Mouse (Mus musculus): ENCODE data around the gene Mad2l2. TPM values are rescaled to one million over a fixed set of nuclear protein-coding genes. Genes with fewer than 3 reads are reported as not detected.
"Not testable (repeated sequence)": the region's sequence is repeated elsewhere in the genome, so short reads cannot be mapped to it uniquely, and the experiment has no call there.

Gene Mad2l2
- polyA plus RNA-seq, 1 experiment from 2014 or later: 107 TPM

DNA sequence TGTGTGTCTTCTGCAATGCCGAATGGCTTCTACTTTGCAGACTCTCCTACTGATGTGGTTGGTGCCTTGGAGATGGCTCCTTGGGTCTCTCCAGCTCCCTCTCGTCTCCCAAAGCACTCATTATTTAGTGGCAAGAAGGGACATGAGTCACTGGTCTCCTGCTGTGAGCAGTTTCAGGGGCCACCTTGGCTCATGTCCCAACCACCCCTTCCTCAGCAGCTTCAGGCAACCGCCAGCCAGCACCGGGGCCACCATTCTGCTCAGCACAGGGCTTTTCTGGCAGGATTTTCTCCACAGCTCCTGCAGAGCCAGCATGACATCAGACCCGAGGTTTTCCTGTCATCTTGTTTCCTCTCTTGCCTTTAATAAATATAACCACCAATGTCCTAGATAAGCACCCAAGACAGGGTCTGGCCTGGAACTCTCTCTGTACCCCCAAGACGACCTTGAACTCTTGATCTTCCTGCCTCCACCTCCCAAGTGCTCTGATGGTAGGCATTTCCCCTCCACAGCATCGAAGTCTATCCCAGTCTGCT lies 21.6 kb upstream of the Mad2l2 start:
- Histone ChIP-seq H3K9me3 (no peaks in the 10 kb centered on the region), H3K4me3 (replicated peaks) (no peak overlapping the region), H3K4me2 (no peak overlapping the region), H3K9ac (replicated peaks) (no peak overlapping the region), H3K27ac (no peak overlapping the region), H3K4me1 (replicated peaks) (peaks cover 9% of the 10 kb centered on the region; the same call in 1 of the 2 replicates), H3K27me3 (peaks cover 25% of the 10 kb centered on the region), H3K36me3 (no peaks in the 10 kb centered on the region)
- no peak for ATAC-seq (ENCODE audit: insufficient number of reproducible peaks, insufficient read depth, low FRiP score, low TSS enrichment, low read depth)
- 50% methylated on average over 7 of the region's 7 CpGs for WGBS

DNA sequence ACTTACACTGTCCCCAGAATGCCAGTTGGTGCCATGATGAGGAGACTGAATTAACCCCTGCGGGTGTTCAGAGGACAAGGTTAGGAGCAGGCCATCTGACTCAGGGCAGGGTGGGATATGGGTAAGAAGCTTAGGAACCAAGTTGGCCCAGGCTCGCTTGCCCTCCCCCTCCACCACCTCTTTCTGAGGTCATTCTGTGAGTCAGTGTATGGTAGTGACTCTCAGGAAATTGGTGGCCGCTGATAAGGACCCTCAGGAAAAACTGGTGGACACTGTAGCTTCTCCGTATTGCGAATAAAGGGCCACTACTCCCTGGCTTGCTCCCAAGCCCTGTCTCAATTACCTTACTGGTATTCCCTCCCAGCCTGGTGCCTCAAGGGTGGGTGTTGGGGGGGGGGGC lies 21.0 kb upstream of the Mad2l2 start:
- H3K9me3 ChIP-seq: no peaks in the 10 kb centered on the region
- no peaks in the 10 kb centered on the region for H3K36me3 ChIP-seq
- H3K27ac ChIP-seq: no peak overlapping the region
- ATAC-seq (ENCODE audit: insufficient number of reproducible peaks, insufficient read depth, low FRiP score, low TSS enrichment, low read depth): no peak
- H3K9ac ChIP-seq (replicated peaks): no peak overlapping the region
- H3K4me2 ChIP-seq: no peak overlapping the region
- 84% methylated on average over 5 of the region's 5 CpGs for WGBS
- H3K4me3 ChIP-seq (replicated peaks): no peak overlapping the region
- H3K4me1 ChIP-seq (replicated peaks): peaks cover 9% of the 10 kb centered on the region; the same call in 1 of the 2 replicates
- peaks cover 25% of the 10 kb centered on the region for H3K27me3 ChIP-seq

- H3K36me3 ChIP-seq: no peaks in the 10 kb centered on the region
- H3K9ac ChIP-seq (replicated peaks): no peak overlapping the region
- H3K4me1 ChIP-seq (replicated peaks): peaks cover 19% of the 10 kb centered on the region
- no peak overlapping the region for H3K4me2 ChIP-seq
- no peak overlapping the region for H3K4me3 ChIP-seq (replicated peaks)
- peaks cover 24% of the 10 kb centered on the region for H3K27me3 ChIP-seq
- 83% methylated on average over 12 of the region's 12 CpGs for WGBS
- no peak for ATAC-seq (ENCODE audit: insufficient number of reproducible peaks, insufficient read depth, low FRiP score, low TSS enrichment, low read depth)
- no peak overlapping the region for H3K27ac ChIP-seq
- H3K9me3 ChIP-seq: peaks cover 8% of the 10 kb centered on the region; the same call in 1 of the 2 replicates
These were observed 17.7 kb upstream of the Mad2l2 start for GRCm38 (mm10) chr4:148112519-148112918.

DNA sequence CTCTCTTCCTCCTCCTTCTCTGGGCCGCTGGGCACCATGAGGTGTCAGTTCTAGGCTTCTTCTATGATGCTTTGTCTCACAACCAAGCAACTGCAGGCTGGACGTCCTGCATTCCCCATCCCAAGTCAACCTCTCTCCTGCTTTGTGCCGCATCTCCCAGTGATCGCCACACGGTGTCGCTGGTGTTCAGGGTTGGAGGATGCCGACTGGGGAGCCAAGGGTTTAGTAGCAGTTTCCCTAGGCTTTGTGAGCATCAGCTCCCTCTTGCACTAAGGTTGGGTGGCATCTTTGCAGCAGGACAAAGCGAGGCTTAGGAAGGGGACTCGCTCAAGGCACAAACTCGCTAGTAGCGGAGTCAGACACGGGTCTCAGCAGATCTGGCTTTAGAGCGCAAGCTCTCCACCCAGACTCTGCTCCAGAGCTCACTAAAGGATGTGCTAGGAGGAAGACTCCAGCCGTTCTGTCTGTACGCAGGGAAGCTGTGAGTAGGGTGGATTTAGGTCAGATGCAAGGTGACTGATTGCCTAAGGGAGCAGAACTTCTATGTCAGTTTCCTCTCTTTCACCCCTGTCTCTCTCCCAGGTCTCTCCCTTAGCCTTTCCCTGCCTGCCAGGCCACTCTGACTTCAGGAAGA lies 15.3 kb upstream of the Mad2l2 start:
- Histone ChIP-seq H3K27ac (0 out of 2 replicates have a peak overlapping the region, but pooled peaks have one; percentile 18), H3K9ac (replicated peaks) (no peak overlapping the region; the same call in 1 of the 2 replicates), H3K27me3 (0 out of 2 replicates have a peak, but pooled peaks cover 4% of the 10 kb centered on the region), H3K4me2 (peak overlapping the region; percentile 34), H3K36me3 (no peaks in the 10 kb centered on the region), H3K9me3 (peaks cover 8% of the 10 kb centered on the region; the same call in 1 of the 2 replicates), H3K4me1 (replicated peaks) (peaks cover 11% of the 10 kb centered on the region), H3K4me3 (replicated peaks) (peak overlapping the region; percentile 1; the same call in 1 of the 2 replicates)
- ATAC-seq (ENCODE audit: insufficient number of reproducible peaks, insufficient read depth, low FRiP score, low TSS enrichment, low read depth): peak; percentile 64
- WGBS: 4% methylated on average over 15 of the region's 15 CpGs

DNA sequence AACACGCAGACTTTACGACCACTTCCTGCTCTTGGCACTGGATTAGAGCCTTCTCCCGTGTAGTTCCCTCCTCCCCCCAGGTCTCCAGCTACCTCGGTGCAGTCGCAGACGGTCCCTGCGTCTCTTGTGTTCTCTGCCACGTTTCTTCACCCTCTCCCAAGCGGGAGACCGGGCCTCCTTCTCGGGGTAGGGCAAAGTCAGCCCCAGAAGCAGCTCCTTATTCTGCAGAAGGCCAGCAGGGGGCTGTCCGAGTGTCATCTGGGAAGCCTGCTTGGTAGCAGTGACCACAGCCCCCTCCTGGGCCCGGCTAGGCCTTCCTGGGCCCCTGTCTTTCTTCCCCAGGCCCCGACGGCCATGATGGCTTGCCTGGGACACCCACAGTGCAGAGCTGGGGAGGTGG lies 14.7 kb upstream of the Mad2l2 start:
- no peak overlapping the region; the same call in 1 of the 2 replicates for H3K9ac ChIP-seq (replicated peaks)
- peaks cover 8% of the 10 kb centered on the region; the same call in 1 of the 2 replicates for H3K9me3 ChIP-seq
- 0 out of 2 replicates have a peak overlapping the region, but pooled peaks have one; percentile 18 for H3K27ac ChIP-seq
- no peaks in the 10 kb centered on the region for H3K36me3 ChIP-seq
- H3K27me3 ChIP-seq: 0 out of 2 replicates have a peak, but pooled peaks cover 4% of the 10 kb centered on the region
- H3K4me3 ChIP-seq (replicated peaks): peak overlapping the region; percentile 1; the same call in 1 of the 2 replicates
- peaks cover 11% of the 10 kb centered on the region for H3K4me1 ChIP-seq (replicated peaks)
- peak; percentile 29 for ATAC-seq (ENCODE audit: insufficient number of reproducible peaks, insufficient read depth, low FRiP score, low TSS enrichment, low read depth)
- peak overlapping the region; percentile 34 for H3K4me2 ChIP-seq
- WGBS: 4% methylated on average over 15 of the region's 15 CpGs

DNA sequence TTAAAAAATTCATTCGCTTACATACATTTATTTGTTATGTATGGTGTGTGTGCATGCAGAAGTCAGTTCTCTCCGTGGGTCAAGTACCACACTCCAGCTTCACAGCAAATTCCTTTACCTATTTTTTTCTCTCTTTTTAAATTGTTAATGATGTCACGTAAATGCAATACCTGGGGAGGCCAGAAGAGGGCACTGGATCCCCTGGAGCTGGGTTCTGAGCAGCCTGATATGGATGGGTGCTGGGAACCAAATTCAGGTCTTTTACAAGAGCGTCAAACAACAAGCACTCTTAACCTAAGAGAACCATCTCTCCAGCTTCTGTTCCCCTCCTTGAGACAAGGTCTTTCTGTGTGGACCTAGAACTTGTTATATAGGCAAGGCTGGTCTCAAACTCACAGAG lies 13.5 kb upstream of the Mad2l2 start:
- H3K9ac ChIP-seq (replicated peaks): no peak overlapping the region
- H3K27me3 ChIP-seq: 0 out of 2 replicates have a peak, but pooled peaks cover 4% of the 10 kb centered on the region
- H3K4me1 ChIP-seq (replicated peaks): peaks cover 16% of the 10 kb centered on the region
- 81% methylated on average over 4 of the region's 4 CpGs for WGBS
- no peak overlapping the region for H3K4me3 ChIP-seq (replicated peaks)
- H3K9me3 ChIP-seq: peaks cover 8% of the 10 kb centered on the region; the same call in 1 of the 2 replicates
- no peaks in the 10 kb centered on the region for H3K36me3 ChIP-seq
- H3K27ac ChIP-seq: no peak overlapping the region
- no peak for ATAC-seq (ENCODE audit: insufficient number of reproducible peaks, insufficient read depth, low FRiP score, low TSS enrichment, low read depth)
- H3K4me2 ChIP-seq: no peak overlapping the region

DNA sequence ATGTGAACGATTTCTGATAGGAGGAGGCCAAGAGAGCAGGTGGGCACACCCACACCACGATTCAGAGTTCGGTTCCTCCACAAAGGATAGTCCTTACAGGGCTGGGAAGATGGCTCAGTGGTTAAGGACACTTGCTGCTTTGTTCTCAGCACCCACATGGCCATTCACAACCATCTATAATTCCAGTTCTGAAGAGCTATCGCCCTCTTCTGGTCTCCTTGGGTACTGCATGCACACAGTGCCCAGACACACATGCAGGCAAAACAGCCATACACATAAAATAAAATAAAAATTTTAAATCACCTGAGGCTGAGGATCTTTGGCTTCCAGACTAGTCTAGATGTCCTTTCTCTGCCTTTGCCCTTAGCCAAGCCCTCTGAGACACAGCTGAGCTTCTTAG lies 12.8 kb upstream of the Mad2l2 start:
- H3K4me3 ChIP-seq (replicated peaks): no peak overlapping the region
- ATAC-seq (ENCODE audit: insufficient number of reproducible peaks, insufficient read depth, low FRiP score, low TSS enrichment, low read depth): no peak
- WGBS: 70% methylated on average over 4 of the region's 4 CpGs
- no peaks in the 10 kb centered on the region for H3K36me3 ChIP-seq
- peaks cover 8% of the 10 kb centered on the region; the same call in 1 of the 2 replicates for H3K9me3 ChIP-seq
- H3K4me2 ChIP-seq: no peak overlapping the region
- peaks cover 23% of the 10 kb centered on the region for H3K4me1 ChIP-seq (replicated peaks)
- H3K27me3 ChIP-seq: 0 out of 2 replicates have a peak, but pooled peaks cover 4% of the 10 kb centered on the region
- H3K27ac ChIP-seq: no peak overlapping the region
- no peak overlapping the region for H3K9ac ChIP-seq (replicated peaks)

GRCm38 (mm10) chr4:148119578-148119977 lies 10.6 kb upstream of the Mad2l2 start:
- not testable (repeated sequence) for H3K4me2 ChIP-seq; H3K9me3 ChIP-seq; H3K27me3 ChIP-seq; H3K9ac ChIP-seq (replicated peaks); H3K36me3 ChIP-seq; H3K4me3 ChIP-seq (replicated peaks); ATAC-seq (ENCODE audit: insufficient number of reproducible peaks, insufficient read depth, low FRiP score, low TSS enrichment, low read depth); H3K27ac ChIP-seq
- H3K4me1 ChIP-seq (replicated peaks): peaks cover 32% of the 10 kb centered on the region
- 91% methylated on average over 9 of the region's 9 CpGs for WGBS

GRCm38 (mm10) chr4:148120555-148120954 lies 9.6 kb upstream of the Mad2l2 start:
- peaks cover 30% of the 10 kb centered on the region for H3K4me1 ChIP-seq (replicated peaks)
- no peak for ATAC-seq (ENCODE audit: insufficient number of reproducible peaks, insufficient read depth, low FRiP score, low TSS enrichment, low read depth)
- no peaks in the 10 kb centered on the region for H3K36me3 ChIP-seq
- H3K27me3 ChIP-seq: 0 out of 2 replicates have a peak, but pooled peaks cover 1% of the 10 kb centered on the region
- H3K9me3 ChIP-seq: peaks cover 8% of the 10 kb centered on the region; the same call in 1 of the 2 replicates
- 84% methylated on average over 9 of the region's 9 CpGs for WGBS
- H3K27ac ChIP-seq: no peak overlapping the region
- no peak overlapping the region for H3K4me2 ChIP-seq
- no peak overlapping the region for H3K4me3 ChIP-seq (replicated peaks)
- no peak overlapping the region for H3K9ac ChIP-seq (replicated peaks)

GRCm38 (mm10) chr4:148121362-148121761 lies 8.8 kb upstream of the Mad2l2 start:
- no peak overlapping the region for H3K9ac ChIP-seq (replicated peaks)
- no peaks in the 10 kb centered on the region for H3K36me3 ChIP-seq

GRCm38 (mm10) chr4:148121982-148122693 lies 8.0 kb upstream of the Mad2l2 start:
- H3K4me1 ChIP-seq (replicated peaks): peaks cover 26% of the 10 kb centered on the region
- H3K27me3 ChIP-seq: no peaks in the 10 kb centered on the region
- ATAC-seq (ENCODE audit: insufficient number of reproducible peaks, insufficient read depth, low FRiP score, low TSS enrichment, low read depth): peak; percentile 86
- no peak overlapping the region for H3K4me3 ChIP-seq (replicated peaks)
- no peaks in the 10 kb centered on the region for H3K36me3 ChIP-seq
- 7% methylated on average over 6 of the region's 6 CpGs for WGBS
- no peak overlapping the region for H3K9ac ChIP-seq (replicated peaks)
- peak overlapping the region; percentile 83 for H3K27ac ChIP-seq
- peak overlapping the region; percentile 13; the same call in 1 of the 2 replicates for H3K4me2 ChIP-seq
- H3K9me3 ChIP-seq: 0 out of 2 replicates have a peak, but pooled peaks cover 3% of the 10 kb centered on the region

More at GRCm38 (mm10) chr4:148121362-148121761, 8.8 kb upstream of the Mad2l2 start:
- peaks cover 26% of the 10 kb centered on the region for H3K4me1 ChIP-seq (replicated peaks)
- peak overlapping the region; percentile 83 for H3K27ac ChIP-seq
- H3K4me3 ChIP-seq (replicated peaks): no peak overlapping the region
- H3K9me3 ChIP-seq: peaks cover 8% of the 10 kb centered on the region; the same call in 1 of the 2 replicates
- H3K27me3 ChIP-seq: no peaks in the 10 kb centered on the region
- no peak for ATAC-seq (ENCODE audit: insufficient number of reproducible peaks, insufficient read depth, low FRiP score, low TSS enrichment, low read depth)
- WGBS: 86% methylated on average over 4 of the region's 4 CpGs
- H3K4me2 ChIP-seq: no peak overlapping the region
